ENCODE assay signal across 26 mouse cellular contexts in genomic region chr2:174793181-174793580, GRCm38 (mm10). TPM values are rescaled to one million over a fixed set of nuclear protein-coding genes. Genes with fewer than 3 reads are reported as not detected.
"Had no signal": no experiment of that assay in that cellular context is flagged by ENCODE, and none has a peak within 500 bp of the region (broad histone marks: within the 10 kb centered on the region; RNA-seq: fewer than 3 reads in every experiment).

No protein-coding gene starts in this region.

- ATAC-seq: inflammation-experienced regulatory T-cells, adult 6 months; intestine, embryonic 15.5 days; intestine, postnatal 0 days had no signal

- H3K27me3 ChIP-seq: heart, embryonic 12.5 days; hindbrain, embryonic 13.5 days; hindbrain, embryonic 15.5 days; intestine, embryonic 15.5 days; limb, embryonic 12.5 days; liver, embryonic 13.5 days; liver, embryonic 15.5 days had no signal

- DNase-seq: gastrocnemius, adult 2 months; gastrocnemius, postnatal 10 days; gastrocnemius, postnatal 25 days; heart, adult 18-20 months; heart, postnatal 10 days; heart, postnatal 4 days; kidney, adult 18-20 months; kidney, adult 8-10 months; kidney, postnatal 10 days; kidney, postnatal 25 days; kidney, postnatal 4 days; liver; liver, embryonic 13.5 days had no signal

- H3K4me1 ChIP-seq: heart, embryonic 10.5 days; heart, embryonic 12.5 days; hindbrain, embryonic 13.5 days; hindbrain, embryonic 15.5 days; intestine, embryonic 15.5 days; limb, embryonic 12.5 days; liver, embryonic 13.5 days; liver, embryonic 15.5 days had no signal

- H3K4me2 ChIP-seq: heart, embryonic 12.5 days; hindbrain, embryonic 13.5 days; hindbrain, embryonic 15.5 days; intestine, embryonic 15.5 days; limb, embryonic 12.5 days; liver, embryonic 11.5 days; liver, embryonic 13.5 days; liver, embryonic 15.5 days had no signal

- H3K36me3 ChIP-seq: heart, embryonic 10.5 days; heart, embryonic 12.5 days; hindbrain, embryonic 13.5 days; hindbrain, embryonic 15.5 days; intestine, embryonic 15.5 days; limb, embryonic 10.5 days; limb, embryonic 12.5 days; liver, embryonic 13.5 days; liver, embryonic 15.5 days had no signal

- H3K9me3 ChIP-seq: heart, embryonic 10.5 days; hindbrain, embryonic 13.5 days; hindbrain, embryonic 15.5 days; intestine, embryonic 15.5 days; limb, embryonic 10.5 days; limb, embryonic 12.5 days; liver, embryonic 13.5 days; liver, embryonic 15.5 days had no signal

- H3K27ac ChIP-seq: gastrocnemius, adult 2 months; heart, embryonic 10.5 days; hindbrain, embryonic 13.5 days; hindbrain, embryonic 15.5 days; intestine, embryonic 15.5 days; layer of hippocampus, adult 2 months; left cerebral cortex, adult 2 months; limb, embryonic 10.5 days; limb, embryonic 12.5 days; liver, embryonic 13.5 days; liver, embryonic 15.5 days had no signal

- H3K9ac ChIP-seq: heart, embryonic 12.5 days; hindbrain, embryonic 13.5 days; hindbrain, embryonic 15.5 days; intestine, embryonic 15.5 days; limb, embryonic 12.5 days; liver, embryonic 13.5 days; liver, embryonic 15.5 days had no signal

- H3K4me3 ChIP-seq: gastrocnemius, adult 2 months; heart, embryonic 10.5 days; heart, embryonic 12.5 days; hindbrain, embryonic 13.5 days; hindbrain, embryonic 15.5 days; intestine, embryonic 15.5 days; layer of hippocampus, adult 2 months; left cerebral cortex, adult 2 months; limb, embryonic 10.5 days; limb, embryonic 12.5 days; liver, embryonic 13.5 days; liver, embryonic 15.5 days had no signal

RNA-seq across cellular contexts. Expression of gene Edn3, which starts 32.8 kb away (rescaled TPM):
- polyA plus RNA-seq: inflammation-experienced regulatory T-cells, adult 6 months had no signal
